Mouse (Mus musculus) lung, adult 2 months (tissue): ENCODE measurements at regions not wholly inside any gene's neighbourhood (a gene's known extent, or its start where the extent isn't known, plus 50 kb on each side); places are given as distances from the start of the nearest gene placed in this dataset.

ENCODE experiments used
- DNase-seq: peaks from one replicate; pipeline ENCODE4 v3.0.0; 2022
- H3K4me1 ChIP-seq: fragments of 200-500 bp; 2 replicates; pipeline ENCODE4 v1.6.1; 2011; ENCODE audit warnings: low read length; ENCODE audit not compliant: control insufficient read depth, insufficient read depth
- H3K4me3 ChIP-seq: fragments of 200-500 bp; replicated peaks from 2 replicates; pipeline ENCODE3; 2011; ENCODE audit warnings: low read depth, mild to moderate bottlenecking, control low read depth, low read length; ENCODE audit errors: extremely low read depth
- CTCF ChIP-seq: fragments of 200-500 bp; IDR thresholded peaks from 2 replicates; pipeline ENCODE4 v1.5.1; 2011; ENCODE audit warnings: mild to moderate bottlenecking, low read length, control low read depth; ENCODE audit not compliant: insufficient read depth
- POLR2A ChIP-seq: fragments of 200-500 bp; IDR thresholded peaks from 2 replicates; pipeline ENCODE4 v1.6.1; 2011; ENCODE audit warnings: low read depth, mild to moderate bottlenecking, control low read depth, low read length, borderline replicate concordance; ENCODE audit errors: extremely low read depth
- WGBS: fragments of 180-500 bp; shearing (Covaris S2); methylation state at CpG from one replicate; pipeline ENCODE4 v1.1.7; 2018; 5-methylcytosine and 5-hydroxymethylcytosine counted together

GRCm38 (mm10) chr5:129409440-129410004 lies 91.5 kb upstream of the Sfswap start:
- DNase-seq, result no peak
- no peak overlapping the region for H3K4me3 ChIP-seq
- 48% methylated on average over 14 of the region's 14 CpGs for WGBS
- TF ChIP-seq POLR2A (no peak), CTCF (no peak)
- no peaks in the 10 kb centered on the region for H3K4me1 ChIP-seq

GRCm38 (mm10) chr5:129412161-129412560 lies 88.9 kb upstream of the Sfswap start:
- 79% methylated on average over 6 of the region's 6 CpGs for WGBS

GRCm38 (mm10) chr5:129414960-129415706 lies 85.9 kb upstream of the Sfswap start:
- peak; percentile 43; the same call in 1 of the 2 replicates for TF ChIP-seq POLR2A
- TF ChIP-seq CTCF, result no peak
- 23% methylated on average over 12 of the region's 12 CpGs for WGBS
- DNase-seq, result peak; percentile 12
- H3K4me3 ChIP-seq, result peak overlapping the region; percentile 36
- no peaks in the 10 kb centered on the region for H3K4me1 ChIP-seq

More at GRCm38 (mm10) chr5:129412161-129412560, 88.9 kb upstream of the Sfswap start:
- DNase-seq, result no peak
- Histone ChIP-seq H3K4me1 (no peaks in the 10 kb centered on the region), H3K4me3 (no peak overlapping the region)
- TF ChIP-seq POLR2A (no peak), CTCF (no peak)

GRCm38 (mm10) chr5:129416425-129416824 lies 84.6 kb upstream of the Sfswap start:
- no peak for DNase-seq
- H3K4me3 ChIP-seq, result no peak overlapping the region

GRCm38 (mm10) chr5:129417516-129417915 lies 83.5 kb upstream of the Sfswap start:
- H3K4me1 ChIP-seq, result no peaks in the 10 kb centered on the region
- DNase-seq, result no peak
- no peak overlapping the region for H3K4me3 ChIP-seq
- 57% methylated on average over 3 of the region's 3 CpGs for WGBS
- TF ChIP-seq CTCF (no peak), POLR2A (no peak)

More at GRCm38 (mm10) chr5:129416425-129416824, 84.6 kb upstream of the Sfswap start:
- 11% methylated on average over 3 of the region's 3 CpGs for WGBS
- TF ChIP-seq POLR2A (no peak), CTCF (no peak)
- H3K4me1 ChIP-seq, result no peaks in the 10 kb centered on the region

- Histone ChIP-seq H3K4me1 (no peaks in the 10 kb centered on the region), H3K4me3 (no peak overlapping the region)
- no peak for TF ChIP-seq CTCF
- no peak for TF ChIP-seq POLR2A
- DNase-seq, result no peak
- 93% methylated on average over 2 of the region's 2 CpGs for WGBS
These were observed 80.0 kb upstream of the Sfswap start for GRCm38 (mm10) chr5:129420981-129421380.

GRCm38 (mm10) chr5:129429897-129430296 lies 71.1 kb upstream of the Sfswap start:
- no peak for DNase-seq
- no peak for TF ChIP-seq CTCF
- no peak for TF ChIP-seq POLR2A
- no peak overlapping the region for H3K4me3 ChIP-seq

GRCm38 (mm10) chr5:129430330-129430729 lies 70.7 kb upstream of the Sfswap start:
- H3K4me1 ChIP-seq, result no peaks in the 10 kb centered on the region
- DNase-seq, result no peak
- TF ChIP-seq CTCF, result no peak
- no peak for TF ChIP-seq POLR2A
- 85% methylated on average over 3 of the region's 3 CpGs for WGBS
- no peak overlapping the region for H3K4me3 ChIP-seq

More at GRCm38 (mm10) chr5:129429897-129430296, 71.1 kb upstream of the Sfswap start:
- H3K4me1 ChIP-seq, result no peaks in the 10 kb centered on the region

- Histone ChIP-seq H3K4me3 (no peak overlapping the region), H3K4me1 (no peaks in the 10 kb centered on the region)
- DNase-seq, result no peak
- TF ChIP-seq CTCF (no peak), POLR2A (no peak)
- WGBS, result 31% methylated on average over 7 of the region's 7 CpGs
These were observed 51.0 kb upstream of the Sfswap start for GRCm38 (mm10) chr5:129449931-129450573.
